Mouse (Mus musculus) liver, embryonic 16.5 days (tissue): Measurements from ENCODE around the gene Zxdc. TPM values are rescaled to one million over a fixed set of nuclear protein-coding genes. Genes with fewer than 3 reads are reported as not detected.

Experiments
- ATAC-seq: fragments of 200-750 bp; cut with Nextera tagmentation; 2 replicates; pipeline ENCODE4 v1.8.0; 2017; ENCODE audit warnings: low read depth, mild to moderate bottlenecking, moderate number of reproducible peaks, moderate library complexity
- H3K27ac ChIP-seq: fragments of 300-500 bp; sonication (generic); 2 replicates; pipeline ENCODE4 v1.5.1; 2014; ENCODE audit warnings: mild to moderate bottlenecking, low read length
- H3K27me3 ChIP-seq: fragments of 300-500 bp; sonication (generic); 2 replicates; pipeline ENCODE4 v1.6.1; 2014; ENCODE audit warnings: low read depth, low read length, mixed read lengths; ENCODE audit not compliant: control insufficient read depth, insufficient read depth
- H3K36me3 ChIP-seq: fragments of 300-500 bp; sonication (generic); 2 replicates; pipeline ENCODE4 v1.6.1; 2014; ENCODE audit warnings: mild to moderate bottlenecking; ENCODE audit not compliant: control insufficient read depth, insufficient read depth
- H3K4me1 ChIP-seq: fragments of 300-500 bp; sonication (generic); 2 replicates; pipeline ENCODE4 v1.6.1; 2014; ENCODE audit warnings: low read depth, low read length, mixed read lengths; ENCODE audit not compliant: control insufficient read depth
- H3K4me2 ChIP-seq: fragments of 300-500 bp; sonication (generic); 2 replicates; pipeline ENCODE4 v1.6.1; 2014; ENCODE audit warnings: low read depth, low read length, mixed read lengths
- H3K4me3 ChIP-seq: fragments of 300-500 bp; sonication (generic); 2 replicates; pipeline ENCODE4 v1.5.1; 2014; ENCODE audit warnings: low read depth, mild to moderate bottlenecking, low read length
- H3K9ac ChIP-seq: fragments of 300-500 bp; sonication (generic); 2 replicates; pipeline ENCODE4 v1.6.1; 2014; ENCODE audit warnings: low read depth, low read length
- H3K9me3 ChIP-seq: fragments of 300-500 bp; sonication (generic); replicated peaks from 2 replicates; pipeline ENCODE4 v1.6.1; 2016; ENCODE audit warnings: low read length; ENCODE audit not compliant: control insufficient read depth
- WGBS: fragments of 180-500 bp; shearing (Covaris S2); extraction: QIAGEN DNeasy Blood & Tissue Kit; methylation state at CpG from one replicate; pipeline ENCODE4 v1.1.7; 2014; ENCODE audit not compliant: insufficient replicate concordance; 5-methylcytosine and 5-hydroxymethylcytosine counted together
- polyA plus RNA-seq: library from polyadenylated mRNA; unstranded; fragments of >200 nt; fragmentation: Nextera tagmentation; extraction: Ambion mirVana; gene quantifications from 2 replicates; pipeline ENCODE4 v1.2.1, GENCODE M21; 2015

The Zxdc gene
- polyA plus RNA-seq, 1 experiment from 2014 or later, result 3.0 TPM

GRCm38 (mm10) chr6:90450697-90451096, 81.4 kb downstream of the Zxdc start:
- no peaks in the 10 kb centered on the region for H3K27me3 ChIP-seq
- 46% methylated on average over 5 of the region's 5 CpGs for WGBS
- H3K9me3 ChIP-seq, result no peaks in the 10 kb centered on the region
- H3K4me3 ChIP-seq, result no peak overlapping the region
- peak; percentile 61 for ATAC-seq
- H3K4me1 ChIP-seq, result no peaks in the 10 kb centered on the region
- no peak overlapping the region for H3K4me2 ChIP-seq
- H3K9ac ChIP-seq, result no peak overlapping the region
- H3K36me3 ChIP-seq, result no peaks in the 10 kb centered on the region
- no peak overlapping the region for H3K27ac ChIP-seq

- no peak for ATAC-seq
- no peak overlapping the region for H3K4me2 ChIP-seq
- no peaks in the 10 kb centered on the region for H3K9me3 ChIP-seq
- no peak overlapping the region for H3K9ac ChIP-seq
- no peaks in the 10 kb centered on the region for H3K27me3 ChIP-seq
- H3K36me3 ChIP-seq, result no peaks in the 10 kb centered on the region
- no peak overlapping the region for H3K4me3 ChIP-seq
- no peaks in the 10 kb centered on the region for H3K4me1 ChIP-seq
- H3K27ac ChIP-seq, result no peak overlapping the region
- 77% methylated on average over 5 of the region's 5 CpGs for WGBS
These were observed 82.2 kb downstream of the Zxdc start for GRCm38 (mm10) chr6:90451512-90451911.

GRCm38 (mm10) chr6:90452603-90453002, 83.3 kb downstream of the Zxdc start:
- Histone ChIP-seq H3K9me3 (no peaks in the 10 kb centered on the region), H3K27ac (no peak overlapping the region), H3K9ac (no peak overlapping the region), H3K4me2 (no peak overlapping the region), H3K4me1 (no peaks in the 10 kb centered on the region), H3K27me3 (no peaks in the 10 kb centered on the region), H3K36me3 (no peaks in the 10 kb centered on the region), H3K4me3 (no peak overlapping the region)
- no peak for ATAC-seq

Other genes with a start within 250 kb of the Zxdc start
- not detected in 2 replicates for gene Vmn1r51, start 246.9 kb upstream of the Zxdc start, polyA plus RNA-seq
- gene Vmn1r52, start 194.7 kb upstream of the Zxdc start, polyA plus RNA-seq, result not detected in 2 replicates
- gene V1ra8, start 166.7 kb upstream of the Zxdc start, polyA plus RNA-seq, result not detected in 2 replicates
- gene Vmn1r53, start 145.1 kb upstream of the Zxdc start, polyA plus RNA-seq, result not detected in 2 replicates
- not detected in 2 replicates for gene Vmn1r54, start 123.2 kb upstream of the Zxdc start, polyA plus RNA-seq
- gene BC048671, start 68.3 kb upstream of the Zxdc start, polyA plus RNA-seq, result 0.12 TPM in 1 of 2 replicates, not detected in the other
- 13.1 and 13.4 TPM in 2 replicates for gene Chst13, start 44.3 kb upstream of the Zxdc start, polyA plus RNA-seq
- 32.3 and 41.1 TPM in 2 replicates for gene Uroc1, start 36.2 kb upstream of the Zxdc start, polyA plus RNA-seq
- gene Cfap100, start 59.3 kb downstream of the Zxdc start, polyA plus RNA-seq, result 0.08 and 0.19 TPM in 2 replicates
- 21.7 and 25.8 TPM in 2 replicates for gene Klf15, start 93.1 kb downstream of the Zxdc start, polyA plus RNA-seq
- gene Aldh1l1, start 116.9 kb downstream of the Zxdc start, polyA plus RNA-seq, result 35.9 and 48.3 TPM in 2 replicates
- 46.0 and 49.8 TPM in 2 replicates for gene Slc41a3, start 235.2 kb downstream of the Zxdc start, polyA plus RNA-seq